Mouse (Mus musculus) C2C12 (cell line): ENCODE measurements around the gene Hrh2.

Experiments
- CEBPB ChIP-seq: IDR thresholded peaks from one replicate; pipeline ENCODE4 v1.6.1; 2011; ENCODE audit warnings: low read depth, mild to moderate bottlenecking, control low read depth, moderate library complexity
- CTCF ChIP-seq: IDR thresholded peaks from one replicate; pipeline ENCODE4 v1.5.1; 2011; ENCODE audit not compliant: control insufficient read depth, insufficient read depth, insufficient read length
- FOSL1 ChIP-seq: IDR thresholded peaks from one replicate; pipeline ENCODE4 v1.8.0; 2011; ENCODE audit warnings: mild to moderate bottlenecking, low read length; ENCODE audit not compliant: poor library complexity, insufficient read depth, severe bottlenecking
- MAX ChIP-seq: IDR thresholded peaks from one replicate; pipeline ENCODE4 v1.6.1; 2011; ENCODE audit warnings: mild to moderate bottlenecking, control low read depth
- MYOD1 ChIP-seq: IDR thresholded peaks from one replicate; pipeline ENCODE4 v1.6.1; 2011; ENCODE audit warnings: low read depth; ENCODE audit not compliant: control insufficient read depth, insufficient read length
- USF1 ChIP-seq: IDR thresholded peaks from one replicate; pipeline ENCODE4 v1.6.1; 2011; ENCODE audit warnings: low read depth, mild to moderate bottlenecking, control low read depth, moderate library complexity

- TF ChIP-seq MYOD1 = no peak
- TF ChIP-seq CTCF = no peak
- no peak for TF ChIP-seq MAX
- TF ChIP-seq USF1 = no peak
- TF ChIP-seq CEBPB = no peak
- no peak for TF ChIP-seq FOSL1
Observed at GRCm38 (mm10) chr13:54161514-54161913, 30.4 kb upstream of the Hrh2 start.
